Mouse (Mus musculus): ENCODE measurements around the gene Krt77. TPM values are rescaled to one million over a fixed set of nuclear protein-coding genes. Genes with fewer than 3 reads are reported as not detected.

The Krt77 gene
- not detected in 2 replicates for polyA plus RNA-seq (2016; fragmentation: Nextera tagmentation; extraction: Ambion mirVana)

GRCm38 (mm10) chr15:101869431-101869830, at the start of gene Krt77:
Gene Krt77 (minus strand): TSS chr15:101869705.
- H3K27me3 ChIP-seq (replicated peaks): peaks cover 40% of the 10 kb centered on the region
- no peak within 1 kb of the TSS for H3K9ac ChIP-seq
- no peaks in the 10 kb centered on the region for H3K4me1 ChIP-seq (replicated peaks)
- no peak within 1 kb of the TSS for H3K4me2 ChIP-seq
- no peak within 1 kb of the TSS for H3K4me3 ChIP-seq
- 35% methylated on average over 6 of the region's 6 CpGs for WGBS
- no peaks in the 10 kb centered on the region for H3K36me3 ChIP-seq
- ATAC-seq (ENCODE audit: insufficient number of reproducible peaks, low FRiP score): no peak
- no peak within 1 kb of the TSS for H3K27ac ChIP-seq (ENCODE audit: poor library complexity, severe bottlenecking)
- no peaks in the 10 kb centered on the region for H3K9me3 ChIP-seq (replicated peaks)

GRCm38 (mm10) chr15:101916072-101916471, 46.6 kb upstream of the Krt77 start:
- ATAC-seq (ENCODE audit: insufficient number of reproducible peaks, low FRiP score): no peak
- 61% methylated on average over 2 of the region's 2 CpGs for WGBS
- Histone ChIP-seq H3K9me3 (replicated peaks) (no peaks in the 10 kb centered on the region), H3K4me3 (no peak overlapping the region), H3K36me3 (no peaks in the 10 kb centered on the region), H3K4me1 (replicated peaks) (no peaks in the 10 kb centered on the region), H3K9ac (no peak overlapping the region), H3K27ac (ENCODE audit: poor library complexity, severe bottlenecking) (no peak overlapping the region), H3K27me3 (replicated peaks) (no peaks in the 10 kb centered on the region; the same call in 1 of the 2 replicates), H3K4me2 (no peak overlapping the region)

GRCm38 (mm10) chr15:101904849-101905248, 35.3 kb upstream of the Krt77 start:
- H3K4me2 ChIP-seq: no peak overlapping the region
- peaks cover 6% of the 10 kb centered on the region; the same call in 1 of the 2 replicates for H3K9me3 ChIP-seq (replicated peaks)
- no peaks in the 10 kb centered on the region for H3K4me1 ChIP-seq (replicated peaks)
- no peaks in the 10 kb centered on the region for H3K36me3 ChIP-seq
- 81% methylated on average over 5 of the region's 5 CpGs for WGBS
- ATAC-seq (ENCODE audit: insufficient number of reproducible peaks, low FRiP score): no peak
- no peak overlapping the region for H3K4me3 ChIP-seq
- no peak overlapping the region for H3K9ac ChIP-seq
- peaks cover 8% of the 10 kb centered on the region; the same call in 1 of the 2 replicates for H3K27me3 ChIP-seq (replicated peaks)
- H3K27ac ChIP-seq (ENCODE audit: poor library complexity, severe bottlenecking): no peak overlapping the region

DNA sequence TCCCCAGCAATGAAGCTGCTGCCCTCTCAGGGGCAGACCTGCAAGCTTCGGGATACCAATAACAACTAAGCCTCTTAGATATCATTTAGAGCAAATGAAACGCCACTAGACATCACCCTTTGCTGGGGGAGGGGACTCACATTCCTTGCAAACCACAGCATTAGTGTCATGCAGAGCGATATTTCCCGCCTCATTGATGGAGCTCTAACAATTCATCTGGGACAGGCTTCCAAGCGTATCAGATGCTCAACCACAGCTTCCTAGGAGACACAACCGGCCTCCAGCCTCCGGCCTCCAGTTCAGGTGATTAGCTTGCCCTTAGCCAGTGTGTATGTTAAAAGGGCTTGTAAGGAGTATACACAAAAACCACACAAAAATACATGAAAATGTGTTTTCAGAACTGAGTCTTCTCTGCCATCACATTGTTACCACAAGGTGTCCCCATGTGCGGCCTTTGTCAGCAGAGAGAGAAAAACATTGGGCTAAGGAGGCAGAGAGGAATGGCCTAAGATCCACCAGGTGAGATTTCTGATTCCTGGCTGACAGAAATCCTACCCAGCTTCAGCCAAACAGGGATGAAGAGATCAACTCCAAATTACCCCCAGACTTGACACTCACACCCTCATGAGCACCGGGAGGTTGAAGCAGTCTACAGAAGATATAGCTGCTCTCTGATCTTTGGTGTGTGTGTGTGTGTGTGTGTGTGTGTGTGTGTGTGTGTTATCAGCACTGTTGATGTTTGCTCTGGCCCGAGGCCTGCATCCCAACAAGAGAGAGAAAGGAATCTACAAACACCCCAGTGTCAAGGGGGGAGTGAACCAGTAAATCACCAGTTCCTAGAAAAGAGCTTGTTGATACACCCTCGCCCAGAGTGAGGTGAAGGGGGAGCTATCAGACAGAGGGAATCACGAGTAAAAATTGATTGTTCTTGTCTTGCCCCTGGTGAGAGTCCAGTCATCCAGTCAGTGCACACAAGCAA, 33.0 kb upstream of the Krt77 start:
- Histone ChIP-seq H3K27ac (ENCODE audit: poor library complexity, severe bottlenecking) (no peak overlapping the region), H3K4me1 (replicated peaks) (no peaks in the 10 kb centered on the region), H3K9me3 (replicated peaks) (no peaks in the 10 kb centered on the region), H3K27me3 (replicated peaks) (no peaks in the 10 kb centered on the region), H3K4me3 (no peak overlapping the region), H3K9ac (no peak overlapping the region), H3K36me3 (no peaks in the 10 kb centered on the region), H3K4me2 (no peak overlapping the region)
- 50% methylated on average over 12 of the region's 12 CpGs for WGBS
- ATAC-seq (ENCODE audit: insufficient number of reproducible peaks, low FRiP score): no peak

GRCm38 (mm10) chr15:101895216-101895615, 25.7 kb upstream of the Krt77 start:
- H3K27me3 ChIP-seq (replicated peaks): peaks cover 18% of the 10 kb centered on the region; the same call in 1 of the 2 replicates
- no peaks in the 10 kb centered on the region for H3K36me3 ChIP-seq
- no peak overlapping the region for H3K4me2 ChIP-seq
- H3K9me3 ChIP-seq (replicated peaks): no peaks in the 10 kb centered on the region
- ATAC-seq (ENCODE audit: insufficient number of reproducible peaks, low FRiP score): no peak
- no peak overlapping the region for H3K4me3 ChIP-seq
- no peak overlapping the region for H3K9ac ChIP-seq
- 77% methylated on average over 4 of the region's 4 CpGs for WGBS
- no peaks in the 10 kb centered on the region for H3K4me1 ChIP-seq (replicated peaks)
- H3K27ac ChIP-seq (ENCODE audit: poor library complexity, severe bottlenecking): no peak overlapping the region

DNA sequence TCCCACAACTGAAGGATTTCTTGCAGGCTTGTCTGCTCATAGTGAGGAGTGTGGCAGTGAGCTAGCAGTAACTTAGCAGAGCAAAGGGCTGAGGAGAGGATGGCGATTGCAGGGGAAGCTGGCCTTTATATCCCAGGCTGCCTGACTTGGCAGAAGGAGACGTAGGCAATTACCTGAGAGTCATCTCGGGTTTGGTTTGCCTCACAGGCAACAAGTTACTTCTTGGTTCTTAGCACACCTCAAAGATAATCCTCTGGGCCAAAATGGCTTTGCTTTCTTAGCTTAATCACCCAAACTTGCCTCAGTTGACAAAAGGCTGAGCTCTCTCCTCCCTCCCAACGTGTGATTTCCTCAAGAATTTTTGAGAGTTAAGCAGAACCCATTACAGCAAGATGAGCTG, 23.3 kb upstream of the Krt77 start, which contains the start of gene Krt76:
TSS of gene Krt76 (minus strand) at position 101 of the 400 bp plus-strand sequence.
- ATAC-seq (ENCODE audit: insufficient number of reproducible peaks, low FRiP score): no peak
- 55% methylated on average over 4 of the region's 4 CpGs for WGBS
- no peak within 1 kb of the TSS for H3K4me3 ChIP-seq
- H3K4me1 ChIP-seq (replicated peaks): 0 out of 2 replicates have a peak, but pooled peaks cover 3% of the 10 kb centered on the region
- no peak within 1 kb of the TSS for H3K27ac ChIP-seq (ENCODE audit: poor library complexity, severe bottlenecking)
- H3K36me3 ChIP-seq: no peaks in the 10 kb centered on the region
- H3K9me3 ChIP-seq (replicated peaks): no peaks in the 10 kb centered on the region
- no peak within 1 kb of the TSS for H3K9ac ChIP-seq
- peaks cover 18% of the 10 kb centered on the region; the same call in 1 of the 2 replicates for H3K27me3 ChIP-seq (replicated peaks)
- H3K4me2 ChIP-seq: no peak within 1 kb of the TSS

DNA sequence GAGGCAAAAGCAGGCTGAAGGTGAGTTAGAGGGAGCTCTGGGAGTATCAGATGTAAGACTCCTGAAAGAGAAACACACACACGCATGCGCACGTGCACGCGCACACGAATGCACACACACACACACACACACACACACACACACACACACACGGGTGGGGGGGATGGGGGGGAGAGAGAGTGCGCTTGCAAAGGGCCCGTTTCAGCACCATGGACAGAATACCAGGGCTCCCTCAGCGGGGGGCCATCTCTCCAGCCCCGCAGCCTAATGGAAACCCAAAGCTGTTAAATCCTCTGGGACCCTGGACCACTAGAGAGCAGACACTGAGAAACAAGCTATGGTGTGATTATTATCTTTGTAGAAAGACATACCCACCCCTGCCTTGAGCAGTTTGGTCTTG, 10.3 kb upstream of the Krt77 start:
- Histone ChIP-seq H3K9ac (no peak overlapping the region), H3K4me1 (replicated peaks) (peaks cover 5% of the 10 kb centered on the region; the same call in 1 of the 2 replicates), H3K4me3 (no peak overlapping the region), H3K36me3 (no peaks in the 10 kb centered on the region), H3K4me2 (no peak overlapping the region), H3K9me3 (replicated peaks) (no peaks in the 10 kb centered on the region), H3K27me3 (replicated peaks) (peaks cover 50% of the 10 kb centered on the region), H3K27ac (ENCODE audit: poor library complexity, severe bottlenecking) (no peak overlapping the region)
- 28% methylated on average over 11 of the region's 11 CpGs for WGBS
- ATAC-seq (ENCODE audit: insufficient number of reproducible peaks, low FRiP score): no peak

- H3K27ac ChIP-seq (ENCODE audit: poor library complexity, severe bottlenecking): no peak overlapping the region
- ATAC-seq (ENCODE audit: insufficient number of reproducible peaks, low FRiP score): no peak
- H3K4me1 ChIP-seq (replicated peaks): peaks cover 5% of the 10 kb centered on the region; the same call in 1 of the 2 replicates
- no peaks in the 10 kb centered on the region for H3K9me3 ChIP-seq (replicated peaks)
- peaks cover 42% of the 10 kb centered on the region for H3K27me3 ChIP-seq (replicated peaks)
- no peak overlapping the region for H3K4me3 ChIP-seq
- H3K36me3 ChIP-seq: no peaks in the 10 kb centered on the region
- no peak overlapping the region for H3K9ac ChIP-seq
- 48% methylated on average over 2 of the region's 2 CpGs for WGBS
- H3K4me2 ChIP-seq: no peak overlapping the region
These were observed 8.5 kb upstream of the Krt77 start for GRCm38 (mm10) chr15:101878041-101878440.

DNA sequence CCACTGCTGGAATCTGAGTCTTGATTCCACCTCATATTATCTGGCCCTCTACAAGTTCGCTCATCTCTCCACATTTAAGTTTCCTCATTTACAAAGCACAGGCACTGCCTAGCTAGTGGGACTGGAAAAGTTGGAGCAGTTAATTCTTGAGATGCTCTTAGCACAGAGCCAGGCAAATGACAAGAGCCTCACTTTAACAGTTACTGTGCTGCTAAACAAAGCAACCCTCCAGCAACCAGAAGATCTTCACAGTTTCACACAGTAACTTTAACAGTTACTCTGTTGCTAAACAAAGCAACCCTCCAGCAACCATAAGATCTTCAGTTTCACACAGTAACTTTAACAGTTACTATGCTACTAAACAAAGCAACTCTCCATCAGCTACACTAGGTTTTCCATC, 4.9 kb upstream of the Krt77 start:
- no peak for ATAC-seq (ENCODE audit: insufficient number of reproducible peaks, low FRiP score)
- peaks cover 5% of the 10 kb centered on the region; the same call in 1 of the 2 replicates for H3K4me1 ChIP-seq (replicated peaks)
- peaks cover 41% of the 10 kb centered on the region for H3K27me3 ChIP-seq (replicated peaks)
- no peaks in the 10 kb centered on the region for H3K36me3 ChIP-seq
- no peak overlapping the region for H3K4me3 ChIP-seq
- H3K27ac ChIP-seq (ENCODE audit: poor library complexity, severe bottlenecking): no peak overlapping the region
- WGBS: 78% methylated on average over 1 of the region's 1 CpGs
- H3K9me3 ChIP-seq (replicated peaks): no peaks in the 10 kb centered on the region
- H3K9ac ChIP-seq: no peak overlapping the region
- H3K4me2 ChIP-seq: no peak overlapping the region

DNA sequence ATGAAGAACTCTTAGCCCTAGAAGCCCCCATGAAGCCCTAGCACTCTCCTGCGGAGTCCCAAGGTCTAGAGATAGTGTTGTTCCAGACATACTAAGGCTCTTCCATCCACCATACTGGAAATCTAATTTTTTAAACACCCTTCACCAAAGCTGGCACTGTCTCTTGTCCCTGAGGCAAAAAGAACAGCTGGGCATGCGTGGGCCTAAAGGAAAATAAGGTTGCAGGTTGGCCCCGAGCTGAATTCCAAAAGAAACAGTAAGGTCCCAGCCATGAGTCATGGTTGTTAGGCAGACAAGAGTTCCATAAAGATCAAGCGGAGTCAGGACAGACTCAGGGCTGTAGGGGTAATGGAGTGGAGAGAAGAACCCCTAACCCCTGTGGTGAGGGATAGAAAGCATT, 3.7 kb upstream of the Krt77 start:
- H3K4me3 ChIP-seq: no peak overlapping the region
- no peak overlapping the region for H3K4me2 ChIP-seq
- H3K9me3 ChIP-seq (replicated peaks): no peaks in the 10 kb centered on the region
- H3K36me3 ChIP-seq: no peaks in the 10 kb centered on the region
- 70% methylated on average over 4 of the region's 4 CpGs for WGBS
- H3K9ac ChIP-seq: no peak overlapping the region
- H3K27ac ChIP-seq (ENCODE audit: poor library complexity, severe bottlenecking): no peak overlapping the region
- peaks cover 46% of the 10 kb centered on the region for H3K27me3 ChIP-seq (replicated peaks)
- H3K4me1 ChIP-seq (replicated peaks): peaks cover 5% of the 10 kb centered on the region; the same call in 1 of the 2 replicates
- ATAC-seq (ENCODE audit: insufficient number of reproducible peaks, low FRiP score): no peak

DNA sequence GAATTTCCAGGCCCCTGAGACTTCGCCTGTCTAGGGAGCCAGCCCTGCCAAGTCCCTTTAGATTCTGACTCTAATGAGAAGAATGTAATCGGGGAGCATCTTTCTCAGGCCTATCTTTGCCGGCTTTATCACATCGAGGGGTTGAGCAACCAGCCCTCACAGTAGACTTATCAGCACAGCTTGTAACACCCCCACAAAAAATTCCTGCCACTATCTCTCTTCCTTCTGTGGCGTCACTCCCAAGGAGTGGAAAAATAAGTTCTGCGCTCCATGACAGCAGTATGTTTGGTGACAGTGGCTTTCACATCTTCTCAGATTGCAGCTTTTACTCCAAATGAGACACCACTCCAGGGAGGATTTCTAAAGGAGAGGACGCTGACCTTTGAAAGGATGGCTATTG, 2.8 kb downstream of the Krt77 start:
- WGBS: 52% methylated on average over 7 of the region's 7 CpGs
- no peak for ATAC-seq (ENCODE audit: insufficient number of reproducible peaks, low FRiP score)
- Histone ChIP-seq H3K36me3 (no peaks in the 10 kb centered on the region), H3K4me3 (no peak overlapping the region), H3K4me2 (no peak overlapping the region), H3K27ac (ENCODE audit: poor library complexity, severe bottlenecking) (no peak overlapping the region), H3K9me3 (replicated peaks) (no peaks in the 10 kb centered on the region), H3K4me1 (replicated peaks) (no peaks in the 10 kb centered on the region), H3K9ac (no peak overlapping the region), H3K27me3 (replicated peaks) (peaks cover 41% of the 10 kb centered on the region)

All from heart, embryonic 12.5 days (tissue).